Mouse (Mus musculus): Measurements from ENCODE around the gene Traf3ip1.

Traf3ip1 gene

GRCm38 (mm10) chr1:91577883-91578517 is 83.6 kb downstream of the Traf3ip1 start:
- no peak for DNase-seq (ENCODE audit: extremely low spot score, low read depth, low spot score)

Measured in hindlimb bud, embryonic 11.5 days (tissue).